Mouse (Mus musculus) intestine, embryonic 16.5 days (tissue): ENCODE data around the gene Reep3. TPM values are rescaled to one million over a fixed set of nuclear protein-coding genes. Genes with fewer than 3 reads are reported as not detected.

Experiments
- ATAC-seq: fragments of 200-750 bp; cut with Nextera tagmentation; 2 replicates; pipeline ENCODE4 v1.8.0; 2017; ENCODE audit warnings: moderate TSS enrichment, moderate library complexity
- H3K27ac ChIP-seq: fragments of 300-500 bp; sonication (generic); 2 replicates; pipeline ENCODE4 v1.5.1; 2014; ENCODE audit warnings: mild to moderate bottlenecking, low read length
- H3K27me3 ChIP-seq: fragments of 300-500 bp; sonication (generic); replicated peaks from 2 replicates; pipeline ENCODE4 v1.6.1; 2014; ENCODE audit warnings: low read length, control low read depth, mixed read lengths; ENCODE audit not compliant: control insufficient read depth, insufficient read depth
- H3K36me3 ChIP-seq: fragments of 300-500 bp; sonication (generic); 2 replicates; pipeline ENCODE4 v1.6.1; 2014; ENCODE audit warnings: low read length, control low read depth; ENCODE audit not compliant: control insufficient read depth, insufficient read depth
- H3K4me1 ChIP-seq: fragments of 300-500 bp; sonication (generic); 2 replicates; pipeline ENCODE4 v1.6.1; 2014; ENCODE audit warnings: low read length, control low read depth, mixed read lengths; ENCODE audit not compliant: control insufficient read depth, insufficient read depth
- H3K4me2 ChIP-seq: fragments of 300-500 bp; sonication (generic); 2 replicates; pipeline ENCODE4 v1.6.1; 2014; ENCODE audit warnings: low read depth, low read length, control low read depth
- H3K4me3 ChIP-seq: fragments of 300-500 bp; sonication (generic); 2 replicates; pipeline ENCODE4 v1.5.1; 2014; ENCODE audit warnings: mild to moderate bottlenecking, low read length
- H3K9ac ChIP-seq: fragments of 300-500 bp; sonication (generic); 2 replicates; pipeline ENCODE4 v1.6.1; 2014; ENCODE audit warnings: low read depth, low read length
- H3K9me3 ChIP-seq: fragments of 300-500 bp; sonication (generic); 2 replicates; pipeline ENCODE4 v1.6.1; 2016; ENCODE audit warnings: low read length, control low read depth; ENCODE audit not compliant: control insufficient read depth
- WGBS: fragments of 180-500 bp; shearing (Covaris S2); extraction: QIAGEN DNeasy Blood & Tissue Kit; methylation state at CpG from one replicate; pipeline ENCODE4 v1.1.7; 2014; 5-methylcytosine and 5-hydroxymethylcytosine counted together
- polyA plus RNA-seq: library from polyadenylated mRNA; unstranded; fragments of >200 nt; fragmentation: Nextera tagmentation; extraction: Ambion mirVana; gene quantifications from 2 replicates; pipeline ENCODE4 v1.2.1, GENCODE M21; 2015

The Reep3 gene
- polyA plus RNA-seq, 1 experiment from 2014 or later, result 36.2 TPM

- Histone ChIP-seq H3K9me3 (no peaks in the 10 kb centered on the region), H3K27ac (no peak overlapping the region), H3K27me3 (no peaks in the 10 kb centered on the region), H3K36me3 (no peaks in the 10 kb centered on the region), H3K4me3 (no peak overlapping the region), H3K4me1 (no peaks in the 10 kb centered on the region), H3K9ac (no peak overlapping the region), H3K4me2 (no peak overlapping the region)
- 85% methylated on average over 5 of the region's 5 CpGs for WGBS
- ATAC-seq, result no peak
Measured at GRCm38 (mm10) chr10:66983043-66983442, 113.7 kb downstream of the Reep3 start.

DNA sequence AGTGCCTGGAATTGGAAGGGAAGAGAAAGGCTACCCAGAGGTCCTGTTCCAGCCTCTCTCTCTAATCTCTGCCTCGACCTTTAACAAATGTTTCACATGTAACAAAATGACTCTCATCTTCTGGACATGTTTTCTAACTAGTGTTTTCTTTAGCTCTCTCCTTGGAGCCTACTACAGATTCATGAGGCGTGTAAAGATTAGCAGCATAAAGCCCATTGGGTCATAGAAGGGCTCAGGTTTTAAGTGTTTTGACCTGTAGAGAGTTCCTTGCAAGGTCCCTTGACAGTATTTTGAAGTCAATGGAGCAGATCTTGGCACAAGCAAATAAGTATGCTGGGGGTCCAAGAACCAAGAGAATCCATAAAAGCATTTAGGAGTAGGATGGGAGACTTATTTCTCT is 118.5 kb downstream of the Reep3 start:
- ATAC-seq, result no peak
- no peaks in the 10 kb centered on the region for H3K9me3 ChIP-seq
- no peaks in the 10 kb centered on the region for H3K36me3 ChIP-seq
- 88% methylated on average over 2 of the region's 2 CpGs for WGBS
- H3K27ac ChIP-seq, result no peak overlapping the region
- H3K4me2 ChIP-seq, result no peak overlapping the region
- H3K4me1 ChIP-seq, result no peaks in the 10 kb centered on the region
- H3K4me3 ChIP-seq, result no peak overlapping the region
- H3K27me3 ChIP-seq, result no peaks in the 10 kb centered on the region
- no peak overlapping the region for H3K9ac ChIP-seq

- ATAC-seq, result no peak
- 93% methylated on average over 3 of the region's 3 CpGs for WGBS
Measured at GRCm38 (mm10) chr10:66977093-66977492, 119.7 kb downstream of the Reep3 start.

DNA sequence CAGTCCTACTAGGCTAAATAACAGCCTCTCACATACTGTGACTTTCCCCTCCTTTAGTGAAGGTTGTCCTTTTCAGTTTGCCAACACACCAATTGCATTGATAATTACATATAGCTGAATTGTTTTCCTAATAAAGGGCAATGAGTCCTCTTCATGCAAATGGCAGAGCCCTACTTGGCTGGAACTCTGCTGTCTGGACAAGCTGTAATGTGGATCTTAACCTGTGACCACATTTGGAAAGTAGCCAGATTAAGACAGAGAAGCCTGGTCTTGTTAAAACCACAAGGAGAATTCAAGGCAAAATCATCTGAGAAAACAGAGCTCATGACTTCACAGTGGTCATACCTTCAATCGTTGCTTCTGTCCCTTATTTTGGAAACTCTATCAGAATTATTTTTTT is 121.3 kb downstream of the Reep3 start:
- Histone ChIP-seq H3K9me3 (no peaks in the 10 kb centered on the region), H3K4me1 (no peaks in the 10 kb centered on the region), H3K27ac (no peak overlapping the region), H3K36me3 (no peaks in the 10 kb centered on the region), H3K4me2 (no peak overlapping the region), H3K27me3 (no peaks in the 10 kb centered on the region), H3K4me3 (no peak overlapping the region), H3K9ac (no peak overlapping the region)
- ATAC-seq, result no peak
- 80% methylated on average over 1 of the region's 1 CpGs for WGBS

More at GRCm38 (mm10) chr10:66977093-66977492, 119.7 kb downstream of the Reep3 start:
- Histone ChIP-seq H3K9me3 (no peaks in the 10 kb centered on the region), H3K36me3 (no peaks in the 10 kb centered on the region), H3K9ac (no peak overlapping the region), H3K4me1 (no peaks in the 10 kb centered on the region), H3K27ac (no peak overlapping the region), H3K27me3 (no peaks in the 10 kb centered on the region), H3K4me2 (no peak overlapping the region), H3K4me3 (no peak overlapping the region)

DNA sequence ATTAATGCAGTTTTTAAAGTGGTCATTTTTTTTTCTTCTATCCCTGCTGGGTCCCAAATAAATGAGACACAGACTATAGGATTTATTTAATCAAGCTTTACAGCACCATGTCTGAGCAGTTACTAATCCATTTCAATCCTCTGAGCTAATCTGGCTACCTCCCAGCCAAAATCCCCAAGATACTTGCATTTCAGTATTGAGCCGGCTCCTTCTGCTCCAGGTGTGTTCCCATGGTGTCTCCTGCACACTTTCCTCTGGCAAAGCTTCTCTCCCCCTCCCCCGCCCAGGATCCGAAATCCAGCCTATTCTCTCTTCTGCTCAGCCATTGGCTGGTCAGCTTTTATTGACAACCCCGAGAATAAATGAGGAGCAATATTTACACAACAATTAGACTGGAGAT is 122.3 kb downstream of the Reep3 start:
- Histone ChIP-seq H3K27ac (no peak overlapping the region), H3K4me1 (no peaks in the 10 kb centered on the region), H3K4me2 (no peak overlapping the region), H3K9ac (no peak overlapping the region), H3K9me3 (no peaks in the 10 kb centered on the region), H3K4me3 (no peak overlapping the region), H3K27me3 (no peaks in the 10 kb centered on the region), H3K36me3 (no peaks in the 10 kb centered on the region)
- WGBS, result 66% methylated on average over 4 of the region's 4 CpGs
- no peak for ATAC-seq

DNA sequence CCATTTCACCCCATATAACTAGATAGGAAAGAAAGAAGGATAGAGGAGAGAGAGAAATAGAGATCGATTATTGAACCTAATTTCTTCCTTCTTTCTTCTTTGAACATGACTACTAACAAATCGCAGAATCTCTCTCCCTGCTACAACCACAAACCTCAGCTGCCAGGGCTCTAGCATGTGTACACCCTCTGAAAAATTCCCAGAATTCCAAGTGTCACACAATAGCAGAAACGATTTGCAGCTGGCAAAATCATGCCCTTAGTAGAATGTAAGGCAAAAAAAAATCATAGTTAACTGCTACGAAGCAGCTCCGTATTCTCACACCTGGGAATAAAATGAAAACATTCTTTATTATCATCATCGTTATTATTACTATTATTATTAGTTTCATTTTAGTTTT is 122.9 kb downstream of the Reep3 start:
- no peaks in the 10 kb centered on the region for H3K4me1 ChIP-seq
- no peak for ATAC-seq
- no peak overlapping the region for H3K27ac ChIP-seq
- no peak overlapping the region for H3K4me2 ChIP-seq
- no peak overlapping the region for H3K9ac ChIP-seq
- H3K4me3 ChIP-seq, result no peak overlapping the region
- 58% methylated on average over 6 of the region's 6 CpGs for WGBS
- H3K9me3 ChIP-seq, result no peaks in the 10 kb centered on the region
- no peaks in the 10 kb centered on the region for H3K36me3 ChIP-seq
- H3K27me3 ChIP-seq, result no peaks in the 10 kb centered on the region

GRCm38 (mm10) chr10:66973274-66973673 is 123.5 kb downstream of the Reep3 start:
- Histone ChIP-seq H3K9ac (no peak overlapping the region), H3K9me3 (no peaks in the 10 kb centered on the region), H3K27ac (no peak overlapping the region), H3K36me3 (no peaks in the 10 kb centered on the region), H3K27me3 (no peaks in the 10 kb centered on the region), H3K4me1 (no peaks in the 10 kb centered on the region), H3K4me3 (no peak overlapping the region), H3K4me2 (no peak overlapping the region)
- 0 out of 2 replicates have a peak, but pooled peaks have one; percentile 30 for ATAC-seq
- 51% methylated on average over 2 of the region's 2 CpGs for WGBS

- 90% methylated on average over 23 of the region's 23 CpGs for WGBS
- no peak for ATAC-seq
- H3K4me2 ChIP-seq, result no peak overlapping the region
Measured at GRCm38 (mm10) chr10:66970336-66971115, 126.2 kb downstream of the Reep3 start.

GRCm38 (mm10) chr10:66969581-66969980 is 127.2 kb downstream of the Reep3 start:
- Histone ChIP-seq H3K4me3 (no peak overlapping the region), H3K27ac (no peak overlapping the region), H3K36me3 (no peaks in the 10 kb centered on the region), H3K27me3 (no peaks in the 10 kb centered on the region), H3K9ac (no peak overlapping the region), H3K4me2 (no peak overlapping the region), H3K4me1 (no peaks in the 10 kb centered on the region), H3K9me3 (no peaks in the 10 kb centered on the region)
- ATAC-seq, result no peak
- 43% methylated on average over 2 of the region's 2 CpGs for WGBS

More at GRCm38 (mm10) chr10:66970336-66971115, 126.2 kb downstream of the Reep3 start:
- Histone ChIP-seq H3K27me3 (no peaks in the 10 kb centered on the region), H3K4me1 (no peaks in the 10 kb centered on the region), H3K36me3 (no peaks in the 10 kb centered on the region), H3K4me3 (no peak overlapping the region), H3K9ac (no peak overlapping the region), H3K9me3 (no peaks in the 10 kb centered on the region), H3K27ac (no peak overlapping the region)

DNA sequence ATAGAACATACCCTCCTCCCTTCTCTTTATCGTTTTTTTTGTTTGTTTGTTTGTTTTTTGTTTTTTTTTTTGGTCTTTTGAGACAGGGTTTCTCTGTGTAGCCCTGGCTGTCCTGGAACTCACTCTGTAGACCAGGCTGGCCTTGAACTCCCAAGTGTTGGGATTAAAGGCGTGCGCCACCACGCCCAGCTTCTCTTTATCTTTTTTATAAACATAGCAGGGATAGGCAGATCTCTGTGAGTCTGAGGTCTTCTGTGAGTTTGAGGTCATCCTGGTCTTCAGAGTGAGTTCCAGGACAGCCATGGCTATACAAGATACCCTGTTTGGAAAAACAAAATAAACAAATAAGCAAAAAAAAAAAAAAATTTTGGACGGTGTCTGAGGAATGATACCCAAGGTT is 127.7 kb downstream of the Reep3 start:
- Histone ChIP-seq H3K4me2 (no peak overlapping the region), H3K27me3 (no peaks in the 10 kb centered on the region)
- 73% methylated on average over 5 of the region's 5 CpGs for WGBS

More for the DNA sequence above, 127.7 kb downstream of the Reep3 start:
- Histone ChIP-seq H3K36me3 (no peaks in the 10 kb centered on the region), H3K4me3 (no peak overlapping the region), H3K4me1 (no peaks in the 10 kb centered on the region), H3K9me3 (no peaks in the 10 kb centered on the region), H3K9ac (no peak overlapping the region), H3K27ac (no peak overlapping the region)
- no peak for ATAC-seq
